Mouse (Mus musculus) adipocyte (in vitro differentiated cells): Measurements from ENCODE around the gene Hsd17b1.

Experiments
- DNase-seq: peaks from one replicate; pipeline ENCODE4 v3.0.0-alpha.2; 2016; ENCODE audit warnings: low spot score

Gene Hsd17b1

DNA sequence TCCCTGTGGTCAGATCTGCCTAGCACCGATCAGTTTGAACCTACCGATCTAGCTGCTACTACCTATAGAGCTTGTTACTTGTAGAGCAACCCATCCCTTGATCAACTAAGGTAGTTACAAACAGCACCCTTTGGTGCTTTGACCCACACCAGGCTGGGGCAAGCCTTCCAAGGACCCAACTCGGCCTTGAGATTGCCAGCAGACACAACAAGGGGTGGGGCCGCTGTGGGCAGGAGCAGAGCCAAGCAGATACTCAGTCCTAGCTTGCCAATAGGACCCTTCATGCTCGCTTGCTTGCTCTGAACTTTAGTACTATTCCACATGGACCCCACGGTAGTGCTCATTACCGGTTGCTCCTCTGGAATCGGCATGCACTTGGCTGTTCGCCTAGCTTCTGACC lies at the start of gene Hsd17b1:
Gene Hsd17b1, plus strand, starts transcription at position 291 of the 400 bp plus-strand sequence.
- DNase-seq: no peak

DNA sequence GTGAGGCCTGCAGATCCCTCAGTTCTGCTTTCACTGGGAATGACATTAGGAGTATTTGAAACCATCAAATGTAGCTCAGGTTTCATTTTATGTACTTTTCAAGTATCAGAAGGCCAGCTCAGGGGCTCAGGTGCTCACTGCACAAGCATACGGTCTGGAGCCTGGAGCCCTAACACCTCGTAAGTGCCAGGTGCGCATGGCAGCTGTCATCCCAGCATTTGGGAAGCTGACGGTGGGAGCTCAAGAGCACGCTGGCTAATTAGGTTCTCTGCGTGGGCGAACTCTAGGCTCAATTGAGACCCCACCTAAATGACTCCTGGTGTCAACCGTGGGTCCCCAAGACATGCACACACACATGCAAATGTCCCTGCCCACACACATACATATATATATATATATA lies 48.9 kb upstream of the Hsd17b1 start:
- no peak for DNase-seq

GRCm38 (mm10) chr11:101030136-101030807 lies 47.9 kb upstream of the Hsd17b1 start:
- DNase-seq: no peak

GRCm38 (mm10) chr11:101030808-101031156 lies 47.4 kb upstream of the Hsd17b1 start:
- no peak for DNase-seq

DNA sequence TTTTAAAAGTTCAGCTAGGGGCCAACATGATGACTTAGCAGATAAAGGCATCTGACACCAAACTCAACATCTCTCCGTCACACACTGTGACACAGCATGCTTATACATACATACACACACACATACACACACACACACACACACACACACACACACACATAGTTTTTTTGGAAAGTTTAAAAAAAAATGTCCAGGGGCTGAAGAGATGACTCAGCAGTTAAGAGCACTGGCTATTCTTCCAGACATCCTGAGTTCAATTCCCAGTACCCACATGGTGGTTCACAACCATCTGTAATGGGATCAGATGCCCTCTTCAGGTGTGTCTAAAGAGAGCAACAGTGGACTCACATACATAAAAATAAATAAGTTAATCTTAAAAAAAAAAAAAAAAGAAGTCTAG lies 46.7 kb upstream of the Hsd17b1 start:
- DNase-seq: no peak

GRCm38 (mm10) chr11:101033856-101034500 lies 44.2 kb upstream of the Hsd17b1 start:
- DNase-seq: no peak

- DNase-seq: peak; percentile 44
Measured at GRCm38 (mm10) chr11:101034614-101035327, 43.4 kb upstream of the Hsd17b1 start.

DNA sequence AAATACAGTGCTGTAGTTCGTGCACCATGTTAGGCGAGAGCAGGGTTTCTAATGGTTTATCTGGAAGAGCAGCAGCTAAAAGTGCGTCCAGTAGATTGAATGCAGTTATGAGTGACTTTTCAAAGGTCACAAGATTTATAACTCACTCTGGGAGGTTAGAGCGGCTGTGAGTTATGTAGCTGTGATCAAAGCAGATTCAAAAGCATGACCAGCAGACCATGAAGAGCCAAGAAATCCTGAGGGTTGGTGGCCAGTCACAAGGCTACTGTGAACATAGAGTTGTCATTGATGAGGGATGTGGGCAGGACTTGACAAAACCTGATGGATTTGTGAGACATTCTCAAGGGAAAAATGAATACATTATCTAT lies 42.9 kb upstream of the Hsd17b1 start:
- no peak for DNase-seq

- DNase-seq: no peak
Measured at GRCm38 (mm10) chr11:101037795-101038194, 40.4 kb upstream of the Hsd17b1 start.

DNA sequence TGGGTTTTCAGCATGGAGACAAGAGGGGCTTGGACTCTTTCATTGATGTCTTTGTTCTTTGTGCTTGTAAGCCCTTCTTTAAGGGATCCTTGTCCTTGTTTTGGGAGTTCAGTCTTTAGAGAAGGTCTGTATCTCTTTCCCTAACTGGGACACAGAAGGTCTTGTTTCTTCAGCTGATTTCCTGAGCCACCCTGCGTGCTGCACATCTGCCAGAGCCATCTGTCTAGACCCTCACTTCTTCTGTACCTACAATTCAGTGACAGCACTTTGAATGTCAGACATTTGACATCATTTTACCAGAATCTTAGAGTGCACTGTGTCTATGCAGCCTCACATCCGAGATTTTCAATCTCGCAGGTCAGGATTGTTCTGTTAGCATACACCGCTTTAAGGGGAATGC lies 32.4 kb upstream of the Hsd17b1 start:
- no peak for DNase-seq

DNA sequence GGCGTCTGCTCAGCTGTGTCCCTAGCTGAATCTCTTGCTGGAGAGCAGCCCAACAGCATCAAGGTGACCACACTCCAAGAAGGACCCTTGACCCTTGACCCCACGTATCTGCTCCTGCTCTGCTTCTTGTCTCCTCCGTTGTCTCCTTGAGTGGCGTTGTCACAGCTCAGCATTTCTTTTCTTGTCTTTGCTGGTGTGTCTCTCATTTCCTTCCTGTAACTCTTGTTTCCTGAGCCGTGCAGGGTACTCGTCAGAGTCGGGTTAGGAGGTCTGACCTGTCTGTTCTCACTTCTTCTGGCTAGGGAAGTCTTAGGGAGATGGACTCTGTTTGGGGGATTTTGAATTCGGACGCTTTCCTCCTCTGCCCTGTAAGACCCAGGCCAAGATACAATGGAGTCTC lies 31.8 kb upstream of the Hsd17b1 start:
- no peak for DNase-seq

GRCm38 (mm10) chr11:101047502-101047901 lies 30.7 kb upstream of the Hsd17b1 start:
- no peak for DNase-seq

DNA sequence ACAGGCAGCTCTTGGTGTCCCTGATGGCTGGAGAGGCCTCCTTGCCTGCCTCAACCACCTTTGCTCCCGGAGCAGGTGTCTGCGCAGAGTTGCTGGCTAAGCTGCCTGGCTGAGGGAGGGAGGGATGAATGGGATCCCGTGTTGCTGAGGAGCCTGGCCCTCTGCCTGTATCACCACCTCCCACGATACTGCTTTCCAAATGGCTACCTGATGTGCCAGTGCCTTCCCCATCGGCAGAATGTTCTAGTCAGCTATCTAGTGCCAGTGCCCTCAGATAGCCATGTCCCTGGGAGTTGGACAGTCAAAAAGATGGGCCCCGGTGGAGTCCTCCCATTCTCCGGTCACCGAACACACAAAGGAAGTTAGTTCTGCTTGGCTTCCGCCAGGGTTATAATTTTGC lies 27.9 kb upstream of the Hsd17b1 start:
- no peak for DNase-seq

- no peak for DNase-seq
Measured at GRCm38 (mm10) chr11:101051051-101051493, 27.1 kb upstream of the Hsd17b1 start.

- no peak for DNase-seq
Measured at GRCm38 (mm10) chr11:101051617-101052016, 26.6 kb upstream of the Hsd17b1 start.

DNA sequence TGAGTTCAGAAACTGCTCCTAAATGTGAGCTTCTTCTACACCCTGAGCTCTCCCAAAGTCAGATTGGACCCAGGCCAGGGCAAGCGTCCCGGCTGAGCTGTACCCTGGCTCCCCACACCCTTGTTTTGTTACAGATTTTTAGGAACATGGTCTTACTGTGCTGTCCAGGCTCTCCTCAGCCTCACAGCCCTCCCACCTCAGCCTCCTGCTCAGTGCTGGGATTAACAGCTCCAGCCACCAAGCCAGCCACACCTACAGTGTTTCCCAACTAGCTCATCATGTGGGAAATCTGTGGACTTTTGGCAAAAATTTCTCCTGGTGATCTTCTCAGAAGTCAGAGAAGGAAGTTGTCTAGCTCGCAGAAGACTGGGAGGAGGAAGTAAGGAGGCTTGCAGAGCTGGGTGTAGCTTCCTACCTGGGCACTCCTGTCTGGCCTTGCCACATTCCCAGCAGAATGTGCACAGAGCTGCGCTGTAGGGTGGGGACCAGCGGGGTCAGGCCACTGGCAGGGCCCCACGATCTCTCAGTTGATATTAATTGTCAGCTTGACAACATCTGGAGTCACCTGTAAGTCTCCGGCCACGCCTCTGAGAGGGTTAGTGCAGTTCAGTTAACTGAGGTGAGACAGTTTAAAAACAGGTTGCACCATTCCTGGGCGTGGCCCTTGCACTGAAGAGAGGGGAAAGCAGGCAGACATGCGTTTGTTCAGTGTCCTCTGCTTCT lies 25.3 kb upstream of the Hsd17b1 start:
- DNase-seq: peak; percentile 26

DNA sequence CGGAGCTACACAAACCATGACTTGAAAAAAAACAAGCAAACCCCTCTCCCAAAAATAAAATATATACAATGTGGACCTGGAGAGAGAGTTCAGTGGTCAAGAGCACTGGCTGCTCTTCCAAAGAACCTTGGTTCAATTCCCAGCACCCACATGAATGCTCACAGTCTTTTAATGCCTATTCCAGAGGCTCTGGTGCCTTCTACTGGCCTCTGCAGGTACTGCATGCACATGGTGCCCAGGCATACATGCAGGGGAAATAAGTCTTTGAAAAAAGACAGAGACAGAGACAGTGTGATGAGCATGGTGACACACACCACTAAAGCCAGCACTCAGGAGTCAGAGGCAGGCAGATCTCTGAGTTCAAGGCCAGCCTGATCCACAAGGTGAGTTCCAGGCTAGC lies 24.2 kb upstream of the Hsd17b1 start:
- DNase-seq: peak; percentile 18

DNA sequence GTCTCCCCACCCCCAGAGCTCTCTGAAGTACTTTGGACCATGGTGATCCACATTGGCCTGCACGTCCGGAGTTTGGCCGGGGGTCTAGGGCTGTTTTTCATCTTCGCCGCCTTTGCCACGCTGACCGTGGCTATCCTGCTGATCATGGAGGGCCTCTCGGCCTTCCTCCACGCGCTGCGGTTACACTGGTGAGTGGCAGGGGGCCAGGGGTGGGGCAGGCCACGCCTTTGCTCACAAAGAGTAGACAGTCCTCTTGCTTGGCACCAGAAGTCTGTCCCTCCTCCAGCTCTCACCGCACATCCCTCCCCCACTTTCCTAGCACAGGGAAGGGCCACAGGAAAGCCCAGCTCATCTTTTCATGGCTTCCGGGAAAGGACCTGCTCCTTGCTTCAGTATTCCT lies 22.8 kb upstream of the Hsd17b1 start:
- no peak for DNase-seq

- DNase-seq: peak; percentile 42
Measured at GRCm38 (mm10) chr11:101056885-101057284, 21.3 kb upstream of the Hsd17b1 start.

GRCm38 (mm10) chr11:101057860-101058259 lies 20.4 kb upstream of the Hsd17b1 start:
- DNase-seq: peak; percentile 86

DNA sequence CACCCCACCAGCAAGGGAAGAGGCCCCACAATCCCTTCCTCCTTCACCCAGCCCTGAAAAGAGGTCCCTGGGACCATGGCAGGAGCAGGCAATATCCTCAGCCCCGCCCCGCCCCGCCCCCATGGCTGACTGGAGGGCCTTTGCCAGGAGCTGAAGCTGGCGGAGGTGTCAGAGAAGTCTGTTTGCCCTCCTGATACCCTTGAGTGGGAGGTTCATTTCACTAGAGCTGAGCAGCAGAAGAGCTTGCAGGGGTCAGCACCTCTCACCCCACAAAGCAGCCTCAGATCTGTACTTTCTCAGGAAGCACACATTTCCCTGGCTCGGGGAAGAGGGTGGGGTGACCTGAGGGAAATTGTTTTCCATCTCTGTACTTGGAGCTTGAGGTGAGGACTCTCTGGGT lies 19.5 kb upstream of the Hsd17b1 start:
- no peak for DNase-seq

GRCm38 (mm10) chr11:101059473-101059872 lies 18.7 kb upstream of the Hsd17b1 start:
- DNase-seq: no peak

DNA sequence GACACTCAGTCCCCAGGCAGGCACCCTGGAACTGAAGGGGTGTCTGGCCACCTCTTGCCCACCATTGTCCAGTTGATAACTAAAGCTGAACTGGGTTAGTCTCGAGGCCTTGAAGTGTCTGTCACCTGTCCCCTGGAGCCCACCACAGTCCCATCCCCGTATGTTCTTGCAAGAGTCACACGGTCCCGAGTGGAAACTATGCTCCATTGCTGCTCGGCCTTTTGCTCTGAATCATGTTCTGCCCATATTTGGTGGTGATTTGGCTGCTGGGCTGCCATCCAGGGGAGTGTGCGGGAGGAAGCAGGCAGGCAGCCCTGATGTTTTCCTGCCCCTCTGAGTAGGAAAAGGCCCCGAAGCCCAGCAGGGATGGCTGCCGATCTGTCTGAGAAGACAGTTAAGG lies 18.1 kb upstream of the Hsd17b1 start:
- peak; percentile 83 for DNase-seq
